Mouse (Mus musculus) embryonic facial prominence, embryonic 13.5 days (tissue): ENCODE measurements around the gene Ube2c. TPM values are rescaled to one million over a fixed set of nuclear protein-coding genes. Genes with fewer than 3 reads are reported as not detected.

Experiments
- ATAC-seq: fragments of 200-750 bp; cut with Nextera tagmentation; 2 replicates; pipeline ENCODE4 v1.8.0; 2017; ENCODE audit warnings: low read depth; ENCODE audit not compliant: insufficient number of reproducible peaks, insufficient read depth, low FRiP score, low TSS enrichment
- H3K27ac ChIP-seq: fragments of 300-500 bp; sonication (generic); 2 replicates; pipeline ENCODE4 v1.5.1; 2015; ENCODE audit warnings: moderate library complexity, mild to moderate bottlenecking, inconsistent platforms
- H3K27me3 ChIP-seq: fragments of 300-500 bp; sonication (generic); 2 replicates; pipeline ENCODE4 v1.6.1; 2015; ENCODE audit warnings: mild to moderate bottlenecking, inconsistent platforms
- H3K36me3 ChIP-seq: fragments of 300-500 bp; sonication (generic); 2 replicates; pipeline ENCODE4 v1.6.1; 2015; ENCODE audit warnings: mild to moderate bottlenecking, inconsistent platforms
- H3K4me1 ChIP-seq: fragments of 300-500 bp; sonication (generic); 2 replicates; pipeline ENCODE4 v1.6.1; 2015; ENCODE audit warnings: inconsistent platforms
- H3K4me2 ChIP-seq: fragments of 300-500 bp; sonication (generic); 2 replicates; pipeline ENCODE4 v1.6.1; 2015; ENCODE audit warnings: moderate library complexity, mild to moderate bottlenecking, inconsistent platforms
- H3K4me3 ChIP-seq: fragments of 300-500 bp; sonication (generic); 2 replicates; pipeline ENCODE4 v1.5.1; 2015; ENCODE audit warnings: mild to moderate bottlenecking, inconsistent platforms
- H3K9ac ChIP-seq: fragments of 300-500 bp; sonication (generic); 2 replicates; pipeline ENCODE4 v1.6.1; 2015; ENCODE audit warnings: mild to moderate bottlenecking, inconsistent platforms
- H3K9me3 ChIP-seq: fragments of 300-500 bp; sonication (generic); 2 replicates; pipeline ENCODE4 v1.6.1; 2016; ENCODE audit warnings: inconsistent platforms
- WGBS: fragments of 180-500 bp; shearing (Covaris S2); methylation state at CpG from one replicate; pipeline ENCODE4 v1.1.7; 2015; ENCODE audit warnings: mixed read lengths; 5-methylcytosine and 5-hydroxymethylcytosine counted together
- polyA plus RNA-seq: library from polyadenylated mRNA; unstranded; fragments of >200 nt; fragmentation: Nextera tagmentation; extraction: Ambion mirVana; gene quantifications from 2 replicates; pipeline ENCODE4 v1.2.1, GENCODE M21; 2015

Ube2c gene
- polyA plus RNA-seq, 1 experiment from 2014 or later: 448 TPM

GRCm38 (mm10) chr2:164746693-164747092, 23.0 kb upstream of the Ube2c start:
- H3K36me3 ChIP-seq: peaks cover 38% of the 10 kb centered on the region
- H3K9me3 ChIP-seq: no peaks in the 10 kb centered on the region
- ATAC-seq: no peak
- peak overlapping the region; percentile 96 for H3K9ac ChIP-seq
- peaks cover 18% of the 10 kb centered on the region for H3K4me1 ChIP-seq
- peak overlapping the region; percentile 83 for H3K4me2 ChIP-seq
- WGBS: 59% methylated on average over 8 of the region's 8 CpGs
- no peak overlapping the region for H3K27ac ChIP-seq
- peak overlapping the region; percentile 91 for H3K4me3 ChIP-seq
- H3K27me3 ChIP-seq: no peaks in the 10 kb centered on the region; the same call in 1 of the 2 replicates

- H3K27ac ChIP-seq: no peak overlapping the region
- no peaks in the 10 kb centered on the region for H3K9me3 ChIP-seq
- H3K36me3 ChIP-seq: peaks cover 52% of the 10 kb centered on the region
- 85% methylated on average over 4 of the region's 4 CpGs for WGBS
- no peak overlapping the region for H3K4me3 ChIP-seq
- no peaks in the 10 kb centered on the region; the same call in 1 of the 2 replicates for H3K27me3 ChIP-seq
- no peak overlapping the region for H3K4me2 ChIP-seq
- no peak for ATAC-seq
- no peak overlapping the region for H3K9ac ChIP-seq
- H3K4me1 ChIP-seq: peaks cover 18% of the 10 kb centered on the region
These were observed 21.5 kb upstream of the Ube2c start for GRCm38 (mm10) chr2:164748191-164748590.

GRCm38 (mm10) chr2:164748991-164749390, 20.7 kb upstream of the Ube2c start:
- ATAC-seq: no peak

GRCm38 (mm10) chr2:164752454-164752853, 17.2 kb upstream of the Ube2c start:
- Histone ChIP-seq H3K9me3 (no peaks in the 10 kb centered on the region), H3K36me3 (peaks cover 93% of the 10 kb centered on the region), H3K27me3 (no peaks in the 10 kb centered on the region), H3K9ac (no peak overlapping the region), H3K4me3 (no peak overlapping the region), H3K4me2 (no peak overlapping the region), H3K4me1 (0 out of 2 replicates have a peak, but pooled peaks cover 1% of the 10 kb centered on the region), H3K27ac (no peak overlapping the region)
- WGBS: 92% methylated on average over 2 of the region's 2 CpGs
- no peak for ATAC-seq

More at GRCm38 (mm10) chr2:164748991-164749390, 20.7 kb upstream of the Ube2c start:
- WGBS: 94% methylated on average over 6 of the region's 6 CpGs
- Histone ChIP-seq H3K36me3 (peaks cover 60% of the 10 kb centered on the region), H3K9me3 (no peaks in the 10 kb centered on the region), H3K27ac (no peak overlapping the region), H3K9ac (no peak overlapping the region), H3K27me3 (no peaks in the 10 kb centered on the region; the same call in 1 of the 2 replicates), H3K4me2 (no peak overlapping the region), H3K4me3 (no peak overlapping the region), H3K4me1 (peaks cover 18% of the 10 kb centered on the region)

- no peak overlapping the region for H3K4me2 ChIP-seq
- no peaks in the 10 kb centered on the region for H3K27me3 ChIP-seq
- no peak for ATAC-seq
- peaks cover 93% of the 10 kb centered on the region for H3K36me3 ChIP-seq
- no peaks in the 10 kb centered on the region for H3K4me1 ChIP-seq
- no peak overlapping the region for H3K9ac ChIP-seq
- H3K9me3 ChIP-seq: no peaks in the 10 kb centered on the region
- WGBS: 86% methylated on average over 11 of the region's 11 CpGs
- no peak overlapping the region for H3K4me3 ChIP-seq
- no peak overlapping the region for H3K27ac ChIP-seq
These were observed 15.6 kb upstream of the Ube2c start for GRCm38 (mm10) chr2:164754105-164754504.

GRCm38 (mm10) chr2:164754800-164755199, 14.9 kb upstream of the Ube2c start:
- Histone ChIP-seq H3K9me3 (no peaks in the 10 kb centered on the region), H3K4me3 (no peak overlapping the region), H3K36me3 (peaks cover 96% of the 10 kb centered on the region), H3K27ac (no peak overlapping the region), H3K4me1 (no peaks in the 10 kb centered on the region), H3K9ac (no peak overlapping the region), H3K4me2 (no peak overlapping the region), H3K27me3 (no peaks in the 10 kb centered on the region)
- 90% methylated on average over 2 of the region's 2 CpGs for WGBS
- ATAC-seq: no peak

GRCm38 (mm10) chr2:164757841-164758240, 11.9 kb upstream of the Ube2c start:
- WGBS: 89% methylated on average over 8 of the region's 11 CpGs
- no peak overlapping the region for H3K4me3 ChIP-seq
- H3K9me3 ChIP-seq: no peaks in the 10 kb centered on the region
- H3K4me2 ChIP-seq: no peak overlapping the region
- H3K36me3 ChIP-seq: peaks cover 99% of the 10 kb centered on the region
- no peaks in the 10 kb centered on the region for H3K27me3 ChIP-seq
- no peak for ATAC-seq
- no peak overlapping the region for H3K27ac ChIP-seq
- H3K4me1 ChIP-seq: no peaks in the 10 kb centered on the region
- no peak overlapping the region for H3K9ac ChIP-seq

- Histone ChIP-seq H3K27me3 (no peaks in the 10 kb centered on the region), H3K4me3 (no peak overlapping the region), H3K36me3 (peaks cover 98% of the 10 kb centered on the region), H3K4me2 (no peak overlapping the region), H3K9ac (no peak overlapping the region), H3K4me1 (no peaks in the 10 kb centered on the region), H3K27ac (no peak overlapping the region), H3K9me3 (no peaks in the 10 kb centered on the region)
- WGBS: 44% methylated on average over 1 of the region's 1 CpGs
- ATAC-seq: no peak
These were observed 11.0 kb upstream of the Ube2c start for GRCm38 (mm10) chr2:164758692-164759091.

GRCm38 (mm10) chr2:164760059-164760833, 9.5 kb upstream of the Ube2c start:
- ATAC-seq: no peak
- no peaks in the 10 kb centered on the region for H3K9me3 ChIP-seq
- no peaks in the 10 kb centered on the region for H3K4me1 ChIP-seq
- no peak overlapping the region for H3K4me2 ChIP-seq
- 85% methylated on average over 4 of the region's 4 CpGs for WGBS
- H3K36me3 ChIP-seq: peaks cover 89% of the 10 kb centered on the region
- no peak overlapping the region for H3K4me3 ChIP-seq
- H3K27me3 ChIP-seq: no peaks in the 10 kb centered on the region
- no peak overlapping the region for H3K27ac ChIP-seq
- H3K9ac ChIP-seq: no peak overlapping the region

- Histone ChIP-seq H3K9ac (no peak overlapping the region), H3K4me3 (no peak overlapping the region), H3K36me3 (peaks cover 89% of the 10 kb centered on the region), H3K9me3 (no peaks in the 10 kb centered on the region), H3K27ac (no peak overlapping the region), H3K27me3 (no peaks in the 10 kb centered on the region), H3K4me1 (no peaks in the 10 kb centered on the region), H3K4me2 (no peak overlapping the region)
- 98% methylated on average over 2 of the region's 2 CpGs for WGBS
- no peak for ATAC-seq
These were observed 8.2 kb upstream of the Ube2c start for GRCm38 (mm10) chr2:164761502-164761901.

GRCm38 (mm10) chr2:164761971-164762370, 7.7 kb upstream of the Ube2c start:
- no peak overlapping the region for H3K4me2 ChIP-seq
- no peak overlapping the region for H3K27ac ChIP-seq
- H3K9ac ChIP-seq: no peak overlapping the region
- H3K4me3 ChIP-seq: no peak overlapping the region
- H3K9me3 ChIP-seq: no peaks in the 10 kb centered on the region
- 94% methylated on average over 4 of the region's 4 CpGs for WGBS
- H3K36me3 ChIP-seq: peaks cover 89% of the 10 kb centered on the region
- no peaks in the 10 kb centered on the region for H3K27me3 ChIP-seq
- no peaks in the 10 kb centered on the region for H3K4me1 ChIP-seq
- ATAC-seq: no peak

GRCm38 (mm10) chr2:164762593-164762992, 7.1 kb upstream of the Ube2c start:
- Histone ChIP-seq H3K27me3 (no peaks in the 10 kb centered on the region), H3K27ac (no peak overlapping the region), H3K4me2 (no peak overlapping the region), H3K9me3 (no peaks in the 10 kb centered on the region), H3K4me3 (no peak overlapping the region), H3K4me1 (no peaks in the 10 kb centered on the region), H3K9ac (no peak overlapping the region), H3K36me3 (peaks cover 89% of the 10 kb centered on the region)
- ATAC-seq: no peak
- WGBS: 91% methylated on average over 7 of the region's 7 CpGs
